Mouse (Mus musculus): ENCODE data around the gene Gm10644.

Gene Gm10644

GRCm38 (mm10) chr8:83935435-83935834 is 19.6 kb downstream of the Gm10644 start:
- DNase-seq (ENCODE audit: low read depth, low spot score): no peak

GRCm38 (mm10) chr8:83934994-83935393 is 20.0 kb downstream of the Gm10644 start:
- DNase-seq (ENCODE audit: low read depth, low spot score): no peak

GRCm38 (mm10) chr8:83934222-83934621 is 20.8 kb downstream of the Gm10644 start:
- no peak for DNase-seq (ENCODE audit: low read depth, low spot score)

GRCm38 (mm10) chr8:83926266-83926665 is 28.7 kb downstream of the Gm10644 start:
- DNase-seq (ENCODE audit: low read depth, low spot score): no peak

GRCm38 (mm10) chr8:83924585-83924984 is 30.4 kb downstream of the Gm10644 start:
- no peak for DNase-seq (ENCODE audit: low read depth, low spot score)

- DNase-seq (ENCODE audit: low read depth, low spot score): no peak
These were observed 32.3 kb downstream of the Gm10644 start for GRCm38 (mm10) chr8:83922727-83923126.

GRCm38 (mm10) chr8:83921558-83921957 is 33.4 kb downstream of the Gm10644 start:
- peak; percentile 61 for DNase-seq (ENCODE audit: low read depth, low spot score)

GRCm38 (mm10) chr8:83917566-83917965 is 37.4 kb downstream of the Gm10644 start:
- no peak for DNase-seq (ENCODE audit: low read depth, low spot score)

GRCm38 (mm10) chr8:83916015-83916414 is 39.0 kb downstream of the Gm10644 start:
- DNase-seq (ENCODE audit: low read depth, low spot score): no peak

GRCm38 (mm10) chr8:83914860-83915259 is 40.1 kb downstream of the Gm10644 start:
- no peak for DNase-seq (ENCODE audit: low read depth, low spot score)

GRCm38 (mm10) chr8:83914232-83914631 is 40.8 kb downstream of the Gm10644 start:
- DNase-seq (ENCODE audit: low read depth, low spot score): no peak

GRCm38 (mm10) chr8:83911809-83912731 is 42.9 kb downstream of the Gm10644 start:
- no peak for DNase-seq (ENCODE audit: low read depth, low spot score)

- no peak for DNase-seq (ENCODE audit: low read depth, low spot score)
These were observed 45.7 kb downstream of the Gm10644 start for GRCm38 (mm10) chr8:83909311-83909710.

- DNase-seq (ENCODE audit: low read depth, low spot score): no peak
These were observed 46.4 kb downstream of the Gm10644 start for GRCm38 (mm10) chr8:83908583-83908982.

GRCm38 (mm10) chr8:83902961-83903666 is 51.9 kb downstream of the Gm10644 start:
- no peak for DNase-seq (ENCODE audit: low read depth, low spot score)

GRCm38 (mm10) chr8:83901566-83902485 is 53.2 kb downstream of the Gm10644 start:
- no peak for DNase-seq (ENCODE audit: low read depth, low spot score)

- no peak for DNase-seq (ENCODE audit: low read depth, low spot score)
These were observed 54.1 kb downstream of the Gm10644 start for GRCm38 (mm10) chr8:83900957-83901270.

GRCm38 (mm10) chr8:83900266-83900956 is 54.6 kb downstream of the Gm10644 start:
- DNase-seq (ENCODE audit: low read depth, low spot score): no peak

GRCm38 (mm10) chr8:83899363-83900252 is 55.4 kb downstream of the Gm10644 start, which contains the start of gene Adgrl1:
Adgrl1 (plus strand) TSS chr8:83900105.
- DNase-seq (ENCODE audit: low read depth, low spot score): peak; percentile 99

GRCm38 (mm10) chr8:83898985-83899362 is 56.0 kb downstream of the Gm10644 start:
- peak; percentile 85 for DNase-seq (ENCODE audit: low read depth, low spot score)

Measured in brain, embryonic 18.5 days (tissue).